Mouse (Mus musculus): ENCODE measurements around the gene Tex29. TPM values are rescaled to one million over a fixed set of nuclear protein-coding genes. Genes with fewer than 3 reads are reported as not detected.

The Tex29 gene
- total and polyA plus RNA-seq, 3 experiments = not detected

DNA sequence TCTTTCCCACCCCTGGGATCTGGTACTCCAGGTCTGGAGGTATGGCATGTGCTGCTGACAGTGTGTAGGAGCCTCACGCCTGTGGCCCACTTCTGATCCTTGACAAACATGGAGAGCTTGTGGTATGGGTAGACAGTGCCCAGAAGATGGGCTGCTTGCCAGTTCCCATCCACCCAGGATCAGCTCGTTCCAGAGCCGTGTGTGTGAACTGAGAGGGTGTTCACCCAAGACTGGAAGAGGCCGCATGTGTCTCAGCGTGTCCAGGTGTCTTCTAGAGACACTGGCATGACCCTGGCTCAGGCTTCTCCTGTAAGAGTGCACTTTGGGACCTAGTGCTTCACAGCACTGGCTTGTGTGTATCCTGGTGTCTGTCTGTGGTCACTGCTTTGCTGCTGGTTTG is 29.8 kb upstream of the Tex29 start:
- H3K36me3 ChIP-seq (ENCODE audit: control insufficient read depth in 1 of 2, insufficient read depth in 2 of 2, low read length in 2 of 2) = peaks cover 0 to 3% of the 10 kb centered on the region in 2 experiments; a peak in 1 of 4 replicates
- TF ChIP-seq MYC (IDR thresholded peaks at IDR 0.05; ENCODE audit: low read depth, low read length) (no peak), TAL1 (IDR thresholded peaks at IDR 0.05; ENCODE audit: low read length) (no peak), TCF12 (IDR thresholded peaks at IDR 0.05; ENCODE audit: low read depth, low read length) (no peak), SMC3 (IDR thresholded peaks at IDR 0.05; ENCODE audit: low read depth, low read length) (no peak), ZKSCAN1 (IDR thresholded peaks at IDR 0.05; ENCODE audit: low read depth, low read length) (no peak), UBTF (IDR thresholded peaks at IDR 0.05; ENCODE audit: borderline replicate concordance, insufficient read depth, low read depth, low read length) (no peak), NELFE (IDR thresholded peaks at IDR 0.05; ENCODE audit: low read depth, low read length) (no peak), ZC3H11A (IDR thresholded peaks at IDR 0.05; ENCODE audit: low read depth, low read length) (no peak), MAZ (IDR thresholded peaks at IDR 0.05; ENCODE audit: low read depth, low read length) (no peak), TBP (IDR thresholded peaks at IDR 0.05; ENCODE audit: low read depth, low read length) (no peak), GATA1 (IDR thresholded peaks at IDR 0.05; ENCODE audit: low read depth, low read length) (no peak), ZNF384 (IDR thresholded peaks at IDR 0.05; ENCODE audit: low read depth, low read length) (no peak), HCFC1 (IDR thresholded peaks at IDR 0.05; ENCODE audit: low read depth, low read length) (no peak), MYB (IDR thresholded peaks at IDR 0.05; ENCODE audit: low read depth, low read length) (no peak)
- H3K27me3 ChIP-seq (ENCODE audit: control insufficient read depth in 1 of 2, insufficient read depth in 2 of 2, low read length in 2 of 2) = no peaks in the 10 kb centered on the region
- H3K9ac ChIP-seq (ENCODE audit: control insufficient read depth, low read depth, low read length, poor library complexity, severe bottlenecking) = no peak overlapping the region
- no peaks in the 10 kb centered on the region for H3K4me1 ChIP-seq (ENCODE audit: control insufficient read depth in 1 of 2, insufficient read depth in 2 of 2, low read length in 2 of 2)
- H3K79me2 ChIP-seq (ENCODE audit: control insufficient read depth, insufficient read depth, low read length, poor library complexity) = no peaks in the 10 kb centered on the region
- no peaks in the 10 kb centered on the region for H3K9me3 ChIP-seq (replicated peaks; ENCODE audit: insufficient read depth, low read length)
- no peak overlapping the region for H3K27ac ChIP-seq (ENCODE audit: control insufficient read depth, low read depth, low read length)
- H3K4me3 ChIP-seq (ENCODE audit: control insufficient read depth in 1 of 2, insufficient read depth in 1 of 2, low read depth in 2 of 2, low read length in 2 of 2) = no peak overlapping the region
- no peak for DNase-seq (ENCODE audit: low read depth, low spot score)

GRCm38 (mm10) chr8:11813801-11814200 is 26.5 kb upstream of the Tex29 start:
- no peak for TF ChIP-seq MYB (IDR thresholded peaks at IDR 0.05; ENCODE audit: low read depth, low read length)
- no peak for TF ChIP-seq ZKSCAN1 (IDR thresholded peaks at IDR 0.05; ENCODE audit: low read depth, low read length)
- no peak for TF ChIP-seq USF1 (IDR thresholded peaks at IDR 0.05; ENCODE audit: low read depth, low read length)
- no peak for TF ChIP-seq GATA1 (IDR thresholded peaks at IDR 0.05; ENCODE audit: low read depth, low read length)
- no peak for TF ChIP-seq ELF1 (IDR thresholded peaks at IDR 0.05; ENCODE audit: low read depth, low read length)
- no peak for TF ChIP-seq RCOR1 (IDR thresholded peaks at IDR 0.05; ENCODE audit: low read depth, low read length)
- TF ChIP-seq MXI1 (IDR thresholded peaks at IDR 0.05; ENCODE audit: low read depth, low read length) = no peak
- no peak for TF ChIP-seq POLR2AphosphoS5 (IDR thresholded peaks at IDR 0.05; ENCODE audit: borderline replicate concordance, low read depth, low read length)
- no peak for TF ChIP-seq CHD1 (IDR thresholded peaks at IDR 0.05; ENCODE audit: low read depth, low read length)
- TF ChIP-seq SIN3A (IDR thresholded peaks at IDR 0.05; ENCODE audit: low read length) = no peak
- no peak for TF ChIP-seq MAFK (IDR thresholded peaks at IDR 0.05; ENCODE audit: borderline replicate concordance, low read depth, low read length)
- no peak for TF ChIP-seq RAD21 (IDR thresholded peaks at IDR 0.05; ENCODE audit: low read depth, low read length)
- no peak for TF ChIP-seq MAZ (IDR thresholded peaks at IDR 0.05; ENCODE audit: low read depth, low read length)
- TF ChIP-seq E2F4 (IDR thresholded peaks at IDR 0.05; ENCODE audit: borderline replicate concordance, low read depth, low read length) = no peak
- TF ChIP-seq NRF1 (IDR thresholded peaks at IDR 0.05; ENCODE audit: insufficient read depth, low read depth, low read length, poor library complexity, severe bottlenecking) = no peak
- TF ChIP-seq MEF2A (IDR thresholded peaks at IDR 0.05; ENCODE audit: extremely low read depth, insufficient replicate concordance, low read depth, low read length, poor library complexity, severe bottlenecking) = no peak
- Histone ChIP-seq H3K4me1 (ENCODE audit: control insufficient read depth in 1 of 2, insufficient read depth in 2 of 2, low read length in 2 of 2) (no peaks in the 10 kb centered on the region), H3K9me3 (replicated peaks; ENCODE audit: insufficient read depth, low read length) (no peaks in the 10 kb centered on the region), H3K9ac (ENCODE audit: control insufficient read depth, low read depth, low read length, poor library complexity, severe bottlenecking) (no peak overlapping the region), H3K27me3 (ENCODE audit: control insufficient read depth in 1 of 2, insufficient read depth in 2 of 2, low read length in 2 of 2) (no peaks in the 10 kb centered on the region), H3K36me3 (ENCODE audit: control insufficient read depth in 1 of 2, insufficient read depth in 2 of 2, low read length in 2 of 2) (peaks cover 0 to 3% of the 10 kb centered on the region in 2 experiments; a peak in 1 of 4 replicates), H3K4me3 (ENCODE audit: control insufficient read depth in 1 of 2, insufficient read depth in 1 of 2, low read depth in 2 of 2, low read length in 2 of 2) (no peak overlapping the region), H3K79me2 (ENCODE audit: control insufficient read depth, insufficient read depth, low read length, poor library complexity) (no peaks in the 10 kb centered on the region), H3K27ac (ENCODE audit: control insufficient read depth, low read depth, low read length) (no peak overlapping the region)
- no peak for DNase-seq (ENCODE audit: low read depth, low spot score)

All from MEL (cell line).